Mouse (Mus musculus) midbrain, embryonic 16.5 days (tissue): ENCODE measurements around the gene Rnf2. TPM values are rescaled to one million over a fixed set of nuclear protein-coding genes. Genes with fewer than 3 reads are reported as not detected.
A peak's percentile ranks its signal among the peaks of the same experiment; 100 is the strongest.

Experiments
- ATAC-seq: fragments of 200-750 bp; cut with Nextera tagmentation; 2 replicates; pipeline ENCODE4 v1.8.0; 2017; ENCODE audit warnings: moderate TSS enrichment
- H3K27ac ChIP-seq: fragments of 300-500 bp; sonication (generic); 2 replicates; pipeline ENCODE4 v1.5.1; 2014; ENCODE audit warnings: mild to moderate bottlenecking, low read length, mixed read lengths
- H3K27me3 ChIP-seq: fragments of 300-500 bp; sonication (generic); 2 replicates; pipeline ENCODE4 v1.6.1; 2014; ENCODE audit warnings: low read depth, low read length, mixed read lengths; ENCODE audit not compliant: control insufficient read depth, insufficient read depth
- H3K36me3 ChIP-seq: fragments of 300-500 bp; sonication (generic); 2 replicates; pipeline ENCODE4 v1.6.1; 2014; ENCODE audit warnings: mild to moderate bottlenecking, low read length, moderate library complexity, mixed read lengths; ENCODE audit not compliant: control insufficient read depth, insufficient read depth
- H3K4me1 ChIP-seq: fragments of 300-500 bp; sonication (generic); 2 replicates; pipeline ENCODE4 v1.6.1; 2014; ENCODE audit warnings: mild to moderate bottlenecking, low read length, mixed read lengths; ENCODE audit not compliant: control insufficient read depth, insufficient read depth
- H3K4me2 ChIP-seq: fragments of 300-500 bp; sonication (generic); 2 replicates; pipeline ENCODE4 v1.6.1; 2014; ENCODE audit warnings: mild to moderate bottlenecking, low read length, mixed read lengths
- H3K4me3 ChIP-seq: fragments of 300-500 bp; sonication (generic); 2 replicates; pipeline ENCODE4 v1.5.1; 2014; ENCODE audit warnings: low read depth, mild to moderate bottlenecking, low read length, moderate library complexity, mixed read lengths
- H3K9ac ChIP-seq: fragments of 300-500 bp; sonication (generic); 2 replicates; pipeline ENCODE4 v1.6.1; 2014; ENCODE audit warnings: low read depth, low read length, mixed read lengths
- H3K9me3 ChIP-seq: fragments of 300-500 bp; sonication (generic); replicated peaks from 2 replicates; pipeline ENCODE4 v1.6.1; 2014; ENCODE audit warnings: mild to moderate bottlenecking, low read length, mixed read lengths; ENCODE audit not compliant: control insufficient read depth, poor library complexity, severe bottlenecking
- WGBS: fragments of 180-500 bp; shearing (Covaris S2); extraction: QIAGEN DNeasy Blood & Tissue Kit; methylation state at CpG from one replicate; pipeline ENCODE4 v1.1.7; 2014; 5-methylcytosine and 5-hydroxymethylcytosine counted together
- polyA plus RNA-seq: library from polyadenylated mRNA; unstranded; fragments of >200 nt; fragmentation: Nextera tagmentation; extraction: Ambion mirVana; gene quantifications from 2 replicates; pipeline ENCODE4 v1.2.1, GENCODE M21; 2015

The Rnf2 gene
- polyA plus RNA-seq, 1 experiment from 2014 or later: 106 TPM

DNA sequence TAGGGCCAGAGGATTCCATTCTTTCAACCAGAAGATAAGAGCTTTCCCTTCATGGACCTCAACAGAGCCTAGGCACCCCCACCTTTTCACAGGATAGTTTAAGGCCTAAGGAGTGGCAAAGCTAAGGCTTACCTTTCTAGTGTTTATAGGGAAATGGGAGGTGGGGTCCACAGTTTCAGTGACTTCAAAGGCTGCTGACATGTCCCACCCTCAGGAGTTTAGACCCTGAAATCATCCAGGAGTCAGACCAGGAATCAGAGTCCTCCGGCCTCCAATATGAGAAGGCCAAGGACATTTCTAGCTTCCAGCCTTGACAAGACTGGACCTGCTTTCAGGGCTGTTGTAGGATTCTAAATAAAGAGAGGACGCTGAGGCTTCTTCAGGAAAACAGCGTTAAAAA lies 16.1 kb upstream of the Rnf2 start:
- H3K27ac ChIP-seq: no peak overlapping the region
- H3K36me3 ChIP-seq: no peaks in the 10 kb centered on the region
- H3K4me1 ChIP-seq: no peaks in the 10 kb centered on the region
- no peaks in the 10 kb centered on the region for H3K9me3 ChIP-seq
- WGBS: 95% methylated on average over 3 of the region's 3 CpGs
- H3K27me3 ChIP-seq: no peaks in the 10 kb centered on the region
- no peak for ATAC-seq
- H3K4me3 ChIP-seq: no peak overlapping the region
- H3K4me2 ChIP-seq: no peak overlapping the region
- no peak overlapping the region for H3K9ac ChIP-seq

DNA sequence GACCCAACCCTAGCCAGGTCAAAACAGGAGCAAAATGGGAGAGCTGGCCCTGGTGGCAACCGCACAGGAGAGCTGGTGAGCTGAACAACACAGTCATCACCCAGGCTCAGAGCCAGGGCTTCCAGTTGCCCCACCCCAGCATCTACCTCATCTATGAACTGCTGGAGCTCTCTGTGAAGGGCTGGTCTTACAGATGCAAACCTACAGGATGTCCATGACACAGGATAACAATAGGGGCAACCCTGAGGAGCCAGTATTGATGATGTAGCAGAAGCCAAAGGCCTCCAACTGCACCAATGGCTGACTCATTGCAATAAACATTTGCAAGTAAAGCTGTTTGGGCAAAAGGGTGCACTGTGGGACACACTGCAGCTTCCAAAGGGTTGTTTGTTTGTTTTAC lies 15.0 kb upstream of the Rnf2 start:
- H3K4me1 ChIP-seq: no peaks in the 10 kb centered on the region
- WGBS: 79% methylated on average over 1 of the region's 1 CpGs
- ATAC-seq: no peak

DNA sequence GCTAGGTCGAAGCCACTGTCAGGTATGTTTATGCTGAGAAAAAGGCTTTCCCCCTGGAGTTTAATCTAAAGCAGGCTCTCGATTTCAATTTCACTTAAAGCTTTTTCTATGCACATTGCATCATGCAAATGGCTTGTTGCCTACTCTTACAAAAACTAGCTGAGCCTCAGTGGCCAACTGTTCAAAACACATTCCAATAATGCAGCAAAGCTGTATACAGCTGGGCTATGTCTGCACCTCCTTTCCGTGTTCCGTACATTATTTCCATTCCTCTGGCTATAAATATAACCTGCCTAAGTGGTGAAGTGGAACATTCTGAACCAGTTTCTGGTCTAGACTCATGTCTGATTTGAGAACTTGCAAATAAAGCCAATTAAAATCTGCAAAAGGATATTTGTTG lies 13.4 kb upstream of the Rnf2 start:
- Histone ChIP-seq H3K4me2 (no peak overlapping the region), H3K9me3 (no peaks in the 10 kb centered on the region), H3K9ac (no peak overlapping the region), H3K4me3 (no peak overlapping the region), H3K36me3 (no peaks in the 10 kb centered on the region), H3K4me1 (no peaks in the 10 kb centered on the region), H3K27me3 (no peaks in the 10 kb centered on the region), H3K27ac (no peak overlapping the region)
- no peak for ATAC-seq
- 90% methylated on average over 4 of the region's 4 CpGs for WGBS

More for the DNA sequence above, 15.0 kb upstream of the Rnf2 start:
- Histone ChIP-seq H3K4me3 (no peak overlapping the region), H3K27ac (no peak overlapping the region), H3K9me3 (no peaks in the 10 kb centered on the region), H3K36me3 (no peaks in the 10 kb centered on the region), H3K9ac (no peak overlapping the region), H3K27me3 (no peaks in the 10 kb centered on the region), H3K4me2 (no peak overlapping the region)

DNA sequence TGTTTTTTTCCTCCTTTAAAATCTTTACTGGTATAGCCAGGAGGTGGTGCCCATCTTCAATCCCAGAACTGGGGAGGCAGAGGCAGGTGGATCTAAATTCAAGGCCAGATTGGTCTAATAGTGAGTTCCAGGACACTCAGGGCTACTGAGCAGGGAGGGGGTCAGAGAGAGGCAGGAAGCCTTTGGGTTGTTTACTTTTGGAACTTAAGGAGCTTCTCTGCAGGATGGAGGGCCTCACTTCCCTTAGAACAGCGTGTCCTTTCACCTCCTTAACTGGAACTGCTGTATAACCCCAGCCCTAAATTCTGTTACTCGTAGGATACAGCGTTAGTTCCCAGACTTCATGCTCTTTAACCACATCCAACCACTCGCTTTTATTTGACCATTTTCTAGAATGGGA lies 10.1 kb upstream of the Rnf2 start:
- Histone ChIP-seq H3K36me3 (no peaks in the 10 kb centered on the region), H3K27me3 (no peaks in the 10 kb centered on the region), H3K4me2 (no peak overlapping the region), H3K4me3 (no peak overlapping the region), H3K9me3 (no peaks in the 10 kb centered on the region), H3K9ac (no peak overlapping the region), H3K27ac (no peak overlapping the region), H3K4me1 (no peaks in the 10 kb centered on the region)
- ATAC-seq: no peak
- 77% methylated on average over 4 of the region's 4 CpGs for WGBS

DNA sequence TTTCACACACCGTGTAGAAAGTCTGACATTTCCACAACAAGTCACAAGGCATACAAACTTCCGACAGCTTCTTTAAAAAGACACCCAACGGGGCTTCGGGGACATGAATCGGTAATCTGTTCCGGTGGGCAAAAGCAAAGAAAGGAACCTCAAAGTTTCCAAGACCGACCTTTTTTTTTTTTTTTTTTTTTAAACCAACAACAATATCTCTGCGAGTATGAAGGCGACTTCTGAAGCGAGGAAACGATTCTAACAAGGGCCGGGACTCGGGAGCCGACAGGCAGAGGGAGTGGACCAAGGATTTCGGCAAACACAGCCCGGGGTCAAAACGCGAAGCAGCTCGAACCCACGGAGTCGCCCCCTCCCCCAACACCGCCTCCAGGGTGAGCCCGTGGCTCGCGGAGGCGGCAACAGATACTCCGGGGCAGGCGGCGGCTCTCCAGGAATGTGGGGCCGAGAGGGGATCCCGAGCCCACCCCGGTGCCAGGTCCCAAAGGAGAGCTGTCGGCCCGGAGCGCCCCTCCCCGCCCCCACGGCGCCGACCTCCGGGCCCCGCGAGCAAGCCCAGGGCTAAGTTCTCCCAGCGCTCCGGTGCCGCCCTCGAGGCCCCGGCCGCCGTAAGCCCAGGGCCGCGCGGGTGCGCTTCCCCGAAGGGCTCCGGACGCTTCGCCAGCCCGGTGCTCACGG lies 797 bp downstream of the Rnf2 start:
- Histone ChIP-seq H3K4me1 (peaks cover 17% of the 10 kb centered on the region), H3K4me3 (peak overlapping the region; percentile 89), H3K27me3 (no peaks in the 10 kb centered on the region), H3K9me3 (no peaks in the 10 kb centered on the region), H3K4me2 (peak overlapping the region; percentile 65), H3K9ac (peak overlapping the region; percentile 86), H3K27ac (peak overlapping the region; percentile 90), H3K36me3 (no peaks in the 10 kb centered on the region)
- no peak; the same call in 1 of the 2 replicates for ATAC-seq
- WGBS: under 1% methylated on average over 37 of the region's 59 CpGs

DNA sequence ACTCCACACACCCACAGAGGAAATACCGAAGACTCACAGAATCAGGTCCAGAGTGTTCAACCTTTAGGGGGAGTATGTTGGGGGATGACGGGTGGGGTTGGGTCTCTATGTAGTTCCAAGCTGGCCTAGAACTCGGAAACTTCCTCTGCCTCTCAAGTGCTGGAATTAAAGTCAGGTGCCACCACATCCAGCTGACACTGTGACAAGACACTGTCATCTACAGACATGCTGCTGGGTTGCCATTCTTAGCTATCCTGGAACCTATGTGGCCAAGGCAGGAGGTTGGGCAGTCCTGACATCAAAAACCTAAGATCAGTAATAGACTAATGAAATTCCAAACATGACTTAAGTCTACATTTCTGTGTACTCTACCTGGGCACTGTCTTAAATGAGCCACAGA lies 2.4 kb downstream of the Rnf2 start:
- H3K9me3 ChIP-seq: no peaks in the 10 kb centered on the region
- H3K4me3 ChIP-seq: no peak overlapping the region
- H3K27me3 ChIP-seq: no peaks in the 10 kb centered on the region
- H3K36me3 ChIP-seq: no peaks in the 10 kb centered on the region
- ATAC-seq: no peak
- H3K4me1 ChIP-seq: peaks cover 17% of the 10 kb centered on the region
- no peak overlapping the region for H3K9ac ChIP-seq
- WGBS: 92% methylated on average over 3 of the region's 3 CpGs
- no peak overlapping the region; the same call in 1 of the 2 replicates for H3K4me2 ChIP-seq
- no peak overlapping the region for H3K27ac ChIP-seq

DNA sequence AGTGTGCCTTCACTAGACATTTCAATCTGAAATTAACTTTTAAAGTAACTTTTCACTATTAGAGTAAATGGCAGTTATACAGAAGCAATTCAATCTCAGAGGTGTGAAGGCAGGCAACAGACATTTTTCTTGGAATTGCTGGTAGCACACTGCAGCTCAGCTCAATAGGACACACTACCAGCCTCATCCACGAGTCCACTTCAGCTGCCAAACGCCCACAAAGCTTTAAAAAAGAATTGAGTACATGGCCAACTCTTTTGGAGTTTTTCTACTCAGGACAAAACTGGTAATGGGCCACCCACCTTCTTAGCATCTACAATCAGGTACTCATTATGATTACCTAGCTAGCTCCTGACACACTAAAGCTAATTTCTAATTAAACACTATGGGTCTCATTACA lies 2.8 kb downstream of the Rnf2 start:
- Histone ChIP-seq H3K9ac (no peak overlapping the region), H3K4me1 (peaks cover 17% of the 10 kb centered on the region), H3K9me3 (no peaks in the 10 kb centered on the region), H3K36me3 (no peaks in the 10 kb centered on the region), H3K4me3 (no peak overlapping the region), H3K27ac (no peak overlapping the region), H3K27me3 (no peaks in the 10 kb centered on the region), H3K4me2 (no peak overlapping the region)
- no peak for ATAC-seq
- WGBS: 77% methylated on average over 2 of the region's 2 CpGs

DNA sequence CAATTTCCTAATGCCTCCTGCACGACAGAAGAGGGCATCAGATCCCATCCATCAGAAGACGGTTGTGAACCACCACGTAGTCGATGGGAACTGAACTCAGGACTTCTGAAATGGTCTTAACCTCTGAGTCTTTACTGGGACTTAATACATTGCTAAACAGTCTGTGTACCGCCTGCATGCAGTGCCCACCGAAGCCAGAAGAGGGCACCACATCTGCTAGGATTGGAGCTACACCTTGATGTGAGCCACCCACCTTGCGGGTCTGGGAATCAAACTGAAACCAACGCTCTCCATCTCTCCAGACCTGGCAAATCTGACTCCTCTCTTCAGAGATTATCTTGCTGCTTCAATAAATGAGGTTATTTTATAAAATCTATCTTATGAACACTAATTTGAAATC lies 3.7 kb downstream of the Rnf2 start:
- WGBS: 89% methylated on average over 8 of the region's 8 CpGs
- ATAC-seq: no peak
- no peak overlapping the region for H3K4me2 ChIP-seq
- H3K27ac ChIP-seq: no peak overlapping the region
- H3K4me1 ChIP-seq: peaks cover 17% of the 10 kb centered on the region
- no peaks in the 10 kb centered on the region for H3K9me3 ChIP-seq
- no peaks in the 10 kb centered on the region for H3K27me3 ChIP-seq
- H3K4me3 ChIP-seq: no peak overlapping the region
- H3K9ac ChIP-seq: no peak overlapping the region
- H3K36me3 ChIP-seq: no peaks in the 10 kb centered on the region

DNA sequence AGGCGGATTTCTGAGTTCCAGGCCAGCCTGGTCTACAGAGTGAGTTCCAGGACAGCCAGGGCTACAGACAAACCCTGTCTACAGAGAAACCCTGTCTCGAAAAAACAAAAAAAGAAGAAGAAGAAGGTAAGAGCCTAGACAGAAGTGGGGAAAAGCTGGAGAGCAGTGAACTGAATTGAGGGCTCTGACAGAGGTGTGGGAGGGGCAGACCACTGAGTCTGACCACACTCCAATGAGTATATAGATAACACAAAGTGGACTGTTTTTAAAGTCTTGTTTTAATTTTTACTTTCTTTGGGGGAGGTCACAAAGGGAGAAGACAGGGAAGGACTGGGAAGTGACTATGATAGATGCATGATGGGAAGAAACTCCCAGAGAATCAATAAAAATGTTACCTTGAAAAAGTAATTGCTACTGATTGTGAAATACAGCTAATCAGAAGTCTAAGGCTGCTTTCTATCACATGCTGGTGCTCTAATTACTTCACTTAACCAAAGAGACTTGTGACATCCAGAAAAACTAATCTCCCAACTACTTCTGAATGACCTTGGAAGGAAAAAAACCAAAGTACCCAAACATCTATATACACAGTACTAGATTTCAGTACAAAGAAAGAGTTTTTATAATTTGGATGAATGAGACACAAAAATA lies 5.0 kb downstream of the Rnf2 start:
- no peak for ATAC-seq
- peaks cover 17% of the 10 kb centered on the region for H3K4me1 ChIP-seq
- H3K9ac ChIP-seq: no peak overlapping the region
- WGBS: 87% methylated on average over 2 of the region's 2 CpGs
- no peaks in the 10 kb centered on the region for H3K27me3 ChIP-seq
- no peaks in the 10 kb centered on the region for H3K9me3 ChIP-seq
- H3K27ac ChIP-seq: no peak overlapping the region
- H3K4me2 ChIP-seq: no peak overlapping the region
- no peaks in the 10 kb centered on the region for H3K36me3 ChIP-seq
- H3K4me3 ChIP-seq: no peak overlapping the region
